Mouse (Mus musculus) liver, embryonic 15.5 days (tissue): ENCODE measurements around the gene Gm11077. TPM values are rescaled to one million over a fixed set of nuclear protein-coding genes. Genes with fewer than 3 reads are reported as not detected.

Experiments used
- ATAC-seq: fragments of 200-750 bp; cut with Nextera tagmentation; 2 replicates; pipeline ENCODE4 v1.8.0; 2017; ENCODE audit warnings: moderate number of reproducible peaks, mild to moderate bottlenecking, moderate library complexity; ENCODE audit not compliant: insufficient read depth
- H3K27ac ChIP-seq: fragments of 300-500 bp; sonication (generic); replicated peaks from 2 replicates; pipeline ENCODE4 v1.5.1; 2015; ENCODE audit warnings: mild to moderate bottlenecking, inconsistent platforms
- H3K27me3 ChIP-seq: fragments of 300-500 bp; sonication (generic); 2 replicates; pipeline ENCODE4 v1.6.1; 2015; ENCODE audit warnings: mild to moderate bottlenecking, inconsistent platforms
- H3K36me3 ChIP-seq: fragments of 300-500 bp; sonication (generic); replicated peaks from 2 replicates; pipeline ENCODE4 v1.6.1; 2015; ENCODE audit warnings: moderate library complexity, mild to moderate bottlenecking, inconsistent platforms
- H3K4me1 ChIP-seq: fragments of 300-500 bp; sonication (generic); replicated peaks from 2 replicates; pipeline ENCODE4 v1.6.1; 2015; ENCODE audit warnings: inconsistent platforms
- H3K4me2 ChIP-seq: fragments of 300-500 bp; sonication (generic); 2 replicates; pipeline ENCODE4 v1.6.1; 2015; ENCODE audit warnings: moderate library complexity, mild to moderate bottlenecking, inconsistent platforms
- H3K4me3 ChIP-seq: fragments of 300-500 bp; sonication (generic); replicated peaks from 2 replicates; pipeline ENCODE4 v1.5.1; 2015; ENCODE audit warnings: mild to moderate bottlenecking, inconsistent platforms
- H3K9ac ChIP-seq: fragments of 300-500 bp; sonication (generic); 2 replicates; pipeline ENCODE4 v1.6.1; 2015; ENCODE audit warnings: moderate library complexity, mild to moderate bottlenecking, inconsistent platforms
- H3K9me3 ChIP-seq: fragments of 300-500 bp; sonication (generic); replicated peaks from 2 replicates; pipeline ENCODE4 v1.6.1; 2016; ENCODE audit warnings: inconsistent platforms
- WGBS: fragments of 180-500 bp; shearing (Covaris S2); methylation state at CpG from one replicate; pipeline ENCODE4 v1.1.7; 2015; ENCODE audit warnings: mixed read lengths; ENCODE audit not compliant: insufficient replicate concordance; 5-methylcytosine and 5-hydroxymethylcytosine counted together
- polyA plus RNA-seq: library from polyadenylated mRNA; unstranded; fragments of >200 nt; fragmentation: Nextera tagmentation; extraction: Ambion mirVana; gene quantifications from 2 replicates; pipeline ENCODE4 v1.2.1, GENCODE M21; 2015

Gm11077 gene
- polyA plus RNA-seq, 1 experiment from 2014 or later = not detected

DNA sequence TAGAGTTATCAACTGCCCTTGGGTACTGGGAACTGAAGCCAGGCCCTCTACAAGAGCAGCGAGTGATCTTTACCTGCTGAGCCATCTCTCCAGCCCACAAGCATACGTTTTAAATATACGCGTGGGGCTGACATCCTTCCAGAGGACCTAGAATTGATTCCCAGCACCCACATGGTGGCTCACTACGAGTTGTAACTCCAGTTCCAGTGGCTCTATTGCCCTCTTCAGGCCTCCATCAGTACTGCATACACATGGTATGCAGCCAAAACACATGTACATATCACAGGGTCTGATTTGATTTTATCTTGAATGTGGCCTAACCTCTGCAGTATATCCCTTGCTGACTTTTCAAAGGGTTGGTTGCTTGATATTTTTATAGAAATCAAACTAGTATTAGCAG, 23.0 kb upstream of the Gm11077 start:
- Histone ChIP-seq H3K36me3 (no peaks in the 10 kb centered on the region), H3K9ac (no peak overlapping the region), H3K27me3 (no peaks in the 10 kb centered on the region), H3K4me1 (no peaks in the 10 kb centered on the region), H3K9me3 (no peaks in the 10 kb centered on the region), H3K4me3 (no peak overlapping the region), H3K4me2 (no peak overlapping the region), H3K27ac (no peak overlapping the region)
- no peak for ATAC-seq
- WGBS = 68% methylated on average over 5 of the region's 5 CpGs

DNA sequence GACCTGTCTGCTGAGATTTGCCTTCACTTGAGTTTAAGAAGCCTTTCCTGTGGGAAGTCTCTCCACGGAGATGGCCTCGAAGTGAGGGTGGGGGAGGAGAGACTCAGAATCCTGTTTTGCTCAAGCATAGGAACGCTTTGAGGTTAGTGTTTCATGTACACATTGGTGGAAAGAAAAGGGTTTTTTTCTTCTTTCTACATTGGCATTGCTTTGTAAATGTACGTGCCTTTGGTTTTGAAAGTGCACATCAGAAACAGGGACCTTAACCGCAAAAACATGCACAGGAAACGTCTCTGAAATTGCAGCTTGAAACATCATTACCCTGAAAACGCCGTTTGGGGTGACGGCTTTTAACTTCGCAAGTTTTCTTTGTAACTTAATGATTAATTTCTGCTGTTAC, 21.0 kb upstream of the Gm11077 start:
- Histone ChIP-seq H3K36me3 (no peaks in the 10 kb centered on the region), H3K4me3 (no peak overlapping the region), H3K27ac (no peak overlapping the region), H3K27me3 (no peaks in the 10 kb centered on the region), H3K9ac (no peak overlapping the region), H3K4me1 (no peaks in the 10 kb centered on the region), H3K4me2 (no peak overlapping the region), H3K9me3 (no peaks in the 10 kb centered on the region)
- no peak for ATAC-seq
- 46% methylated on average over 10 of the region's 10 CpGs for WGBS

- H3K4me2 ChIP-seq = no peak overlapping the region
- H3K9ac ChIP-seq = no peak overlapping the region
- no peaks in the 10 kb centered on the region for H3K27me3 ChIP-seq
- H3K9me3 ChIP-seq = no peaks in the 10 kb centered on the region
- no peaks in the 10 kb centered on the region for H3K36me3 ChIP-seq
- no peaks in the 10 kb centered on the region for H3K4me1 ChIP-seq
- WGBS = 62% methylated on average over 6 of the region's 6 CpGs
- ATAC-seq = no peak
- H3K27ac ChIP-seq = no peak overlapping the region
- H3K4me3 ChIP-seq = no peak overlapping the region
Observed at GRCm38 (mm10) chr6:140709415-140710107, 19.5 kb upstream of the Gm11077 start.

DNA sequence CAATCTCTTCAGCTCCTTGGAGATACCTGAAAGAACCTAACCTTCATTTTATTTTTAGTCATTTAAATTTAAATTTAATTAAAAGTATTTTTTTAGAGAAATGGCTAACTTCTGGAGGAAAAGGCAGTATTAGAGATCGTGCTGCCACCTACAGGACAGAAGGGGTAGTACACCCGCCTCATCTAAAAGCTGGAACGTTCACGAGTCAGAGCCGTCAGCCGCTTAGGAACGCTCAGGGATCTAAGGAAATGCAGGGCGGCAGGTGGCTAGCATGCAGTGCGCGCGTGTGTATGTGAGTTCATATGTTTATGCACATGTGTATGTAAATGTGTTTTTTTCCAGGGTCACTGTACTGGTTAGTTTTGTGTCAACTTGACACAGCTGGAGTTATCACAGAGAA, 16.3 kb upstream of the Gm11077 start:
- Histone ChIP-seq H3K4me3 (no peak overlapping the region), H3K9me3 (no peaks in the 10 kb centered on the region), H3K4me1 (no peaks in the 10 kb centered on the region), H3K36me3 (no peaks in the 10 kb centered on the region), H3K27me3 (no peaks in the 10 kb centered on the region), H3K9ac (no peak overlapping the region), H3K4me2 (no peak overlapping the region), H3K27ac (no peak overlapping the region)
- 2% methylated on average over 11 of the region's 11 CpGs for WGBS
- ATAC-seq = no peak

DNA sequence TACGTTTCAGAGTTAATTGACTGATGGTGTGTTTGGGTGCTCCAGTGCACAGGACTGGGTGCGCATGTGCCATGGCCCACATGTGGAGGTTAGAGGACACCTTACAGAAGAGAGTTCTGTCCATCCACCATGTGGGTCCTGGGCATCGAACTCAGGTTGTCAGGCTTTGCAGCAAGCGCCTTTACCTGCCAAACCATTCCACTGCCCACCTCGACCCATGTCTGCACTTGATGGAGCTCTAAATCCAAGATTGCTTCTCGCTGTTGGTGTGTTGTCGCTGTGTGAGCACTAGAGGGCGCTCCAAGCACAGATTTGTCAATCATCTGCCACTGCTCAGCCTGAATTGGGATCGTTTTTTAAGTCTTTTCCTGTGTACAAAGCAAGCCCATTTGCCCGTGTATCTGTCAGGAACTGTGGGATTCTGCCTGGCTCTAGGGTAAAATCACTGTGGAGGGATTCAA, 14.1 kb upstream of the Gm11077 start:
- no peak overlapping the region for H3K9ac ChIP-seq
- no peak overlapping the region for H3K4me2 ChIP-seq
- H3K4me3 ChIP-seq = no peak overlapping the region
- WGBS = 15% methylated on average over 10 of the region's 10 CpGs
- no peaks in the 10 kb centered on the region for H3K27me3 ChIP-seq
- H3K4me1 ChIP-seq = no peaks in the 10 kb centered on the region
- H3K9me3 ChIP-seq = no peaks in the 10 kb centered on the region
- H3K36me3 ChIP-seq = no peaks in the 10 kb centered on the region
- H3K27ac ChIP-seq = no peak overlapping the region
- ATAC-seq = no peak

DNA sequence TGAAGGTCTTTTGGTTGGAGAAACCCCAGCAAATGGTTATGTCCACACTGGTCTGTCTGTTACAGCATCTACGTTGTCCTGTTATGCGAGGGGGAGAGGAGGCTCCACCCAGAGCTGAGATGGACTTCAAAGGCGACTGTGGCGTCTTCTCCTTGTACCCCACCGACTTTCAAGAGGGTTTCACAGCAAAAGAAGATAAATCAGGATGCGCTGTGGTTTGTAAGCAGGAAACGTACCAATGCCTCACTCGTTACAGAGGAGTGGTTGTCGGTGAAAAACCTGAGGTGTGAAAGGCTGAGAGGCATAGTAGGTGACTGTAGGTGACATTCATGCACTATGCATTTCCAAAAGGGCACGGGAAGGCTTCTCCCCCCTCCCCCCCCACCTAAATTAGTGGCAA, 7.0 kb upstream of the Gm11077 start:
- Histone ChIP-seq H3K9me3 (no peaks in the 10 kb centered on the region), H3K27me3 (no peaks in the 10 kb centered on the region), H3K36me3 (no peaks in the 10 kb centered on the region), H3K4me3 (no peak overlapping the region), H3K4me2 (no peak overlapping the region), H3K4me1 (no peaks in the 10 kb centered on the region), H3K9ac (no peak overlapping the region), H3K27ac (no peak overlapping the region)
- 37% methylated on average over 10 of the region's 10 CpGs for WGBS
- no peak for ATAC-seq

GRCm38 (mm10) chr6:140730669-140731401, 1.8 kb downstream of the Gm11077 start:
- Histone ChIP-seq H3K36me3 (no peaks in the 10 kb centered on the region), H3K27me3 (no peaks in the 10 kb centered on the region), H3K4me3 (no peak overlapping the region), H3K4me1 (no peaks in the 10 kb centered on the region), H3K9me3 (0 out of 2 replicates have a peak, but pooled peaks cover 3% of the 10 kb centered on the region), H3K27ac (no peak overlapping the region), H3K4me2 (no peak overlapping the region), H3K9ac (no peak overlapping the region)
- WGBS = 53% methylated on average over 6 of the region's 6 CpGs
- no peak for ATAC-seq

GRCm38 (mm10) chr6:140731402-140731730, 2.3 kb downstream of the Gm11077 start:
- Histone ChIP-seq H3K36me3 (no peaks in the 10 kb centered on the region), H3K27ac (no peak overlapping the region), H3K4me2 (no peak overlapping the region), H3K9ac (no peak overlapping the region), H3K4me1 (no peaks in the 10 kb centered on the region), H3K27me3 (no peaks in the 10 kb centered on the region), H3K9me3 (0 out of 2 replicates have a peak, but pooled peaks cover 3% of the 10 kb centered on the region), H3K4me3 (no peak overlapping the region)
- 75% methylated on average over 1 of the region's 1 CpGs for WGBS
- no peak for ATAC-seq

DNA sequence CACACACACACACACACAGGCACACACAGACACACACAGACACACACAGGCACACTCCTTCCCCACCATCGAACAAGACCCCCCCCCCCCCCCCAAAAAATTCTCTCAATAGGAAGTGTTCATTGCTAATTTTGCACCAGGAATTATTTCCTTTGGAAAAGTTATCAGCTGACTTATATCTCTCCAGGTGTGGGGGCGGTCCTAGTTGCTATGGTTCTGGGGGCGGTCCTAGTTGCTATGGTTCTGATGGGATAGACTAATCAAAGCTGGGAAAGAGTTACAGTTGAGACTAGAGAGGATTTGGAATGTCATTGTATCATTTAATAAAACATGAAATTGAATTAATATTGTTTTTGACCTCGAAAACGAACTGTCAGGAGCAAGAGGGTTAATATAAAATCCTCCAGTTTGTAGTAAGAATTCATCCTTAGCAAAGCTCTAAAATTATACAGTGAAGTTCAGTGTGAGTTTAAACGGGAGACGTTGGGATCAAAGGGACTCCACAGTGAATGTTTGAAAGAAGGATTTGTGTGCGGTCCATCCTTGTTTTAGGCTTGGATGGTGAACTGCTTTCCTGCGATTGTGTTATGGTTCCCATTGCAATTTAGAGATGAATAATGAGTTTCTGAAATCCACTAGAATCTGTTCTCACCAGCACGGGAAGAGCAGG, 4.0 kb downstream of the Gm11077 start:
- no peak overlapping the region for H3K4me3 ChIP-seq
- H3K4me1 ChIP-seq = no peaks in the 10 kb centered on the region
- WGBS = 34% methylated on average over 10 of the region's 10 CpGs
- peak overlapping the region; percentile 37; the same call in 1 of the 2 replicates for H3K4me2 ChIP-seq
- H3K27me3 ChIP-seq = no peaks in the 10 kb centered on the region
- H3K9ac ChIP-seq = no peak overlapping the region
- H3K27ac ChIP-seq = no peak overlapping the region
- 0 out of 2 replicates have a peak, but pooled peaks cover 3% of the 10 kb centered on the region for H3K9me3 ChIP-seq
- no peaks in the 10 kb centered on the region for H3K36me3 ChIP-seq
- no peak for ATAC-seq

- H3K4me2 ChIP-seq = peak overlapping the region; percentile 37
- H3K9ac ChIP-seq = no peak overlapping the region
- 17% methylated on average over 15 of the region's 15 CpGs for WGBS
- H3K27me3 ChIP-seq = no peaks in the 10 kb centered on the region
- no peak for ATAC-seq
- no peak overlapping the region for H3K4me3 ChIP-seq
- H3K36me3 ChIP-seq = no peaks in the 10 kb centered on the region
- H3K4me1 ChIP-seq = no peaks in the 10 kb centered on the region
- no peak overlapping the region for H3K27ac ChIP-seq
- H3K9me3 ChIP-seq = 0 out of 2 replicates have a peak, but pooled peaks cover 3% of the 10 kb centered on the region
Observed at GRCm38 (mm10) chr6:140733641-140733986, 4.5 kb downstream of the Gm11077 start.

- 51% methylated on average over 3 of the region's 3 CpGs for WGBS
- Histone ChIP-seq H3K36me3 (no peaks in the 10 kb centered on the region), H3K4me1 (no peaks in the 10 kb centered on the region), H3K27me3 (no peaks in the 10 kb centered on the region), H3K9me3 (no peaks in the 10 kb centered on the region), H3K4me3 (no peak overlapping the region), H3K27ac (no peak overlapping the region), H3K4me2 (no peak overlapping the region), H3K9ac (no peak overlapping the region)
- ATAC-seq = no peak
Observed at GRCm38 (mm10) chr6:140745586-140745985, 16.5 kb downstream of the Gm11077 start.
